Mouse (Mus musculus): ENCODE data around the gene Nox1. TPM values are rescaled to one million over a fixed set of nuclear protein-coding genes. Genes with fewer than 3 reads are reported as not detected.

Gene Nox1
- total RNA-seq, 2 experiments from 2014 or later: not detected

DNA sequence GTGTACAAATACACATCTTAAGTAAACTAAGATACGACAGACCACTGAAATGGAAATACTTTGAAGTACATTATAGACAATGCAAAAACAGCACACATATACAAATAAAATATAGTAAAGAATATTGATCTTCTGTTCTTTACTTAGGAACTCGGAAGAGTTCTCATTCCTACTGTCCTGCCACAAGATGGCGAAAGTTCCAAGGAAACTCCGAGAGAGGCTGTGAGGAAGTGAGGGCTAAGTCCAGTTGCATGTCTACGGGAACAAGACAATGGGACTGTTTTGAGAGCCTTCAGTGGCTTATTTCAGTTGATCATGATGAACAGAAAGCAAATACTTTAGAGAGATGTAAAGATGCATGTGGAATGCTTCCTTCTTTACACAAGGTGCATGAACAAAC lies 89.5 kb downstream of the Nox1 start:
- peak; percentile 14 to 19 for DNase-seq

DNA sequence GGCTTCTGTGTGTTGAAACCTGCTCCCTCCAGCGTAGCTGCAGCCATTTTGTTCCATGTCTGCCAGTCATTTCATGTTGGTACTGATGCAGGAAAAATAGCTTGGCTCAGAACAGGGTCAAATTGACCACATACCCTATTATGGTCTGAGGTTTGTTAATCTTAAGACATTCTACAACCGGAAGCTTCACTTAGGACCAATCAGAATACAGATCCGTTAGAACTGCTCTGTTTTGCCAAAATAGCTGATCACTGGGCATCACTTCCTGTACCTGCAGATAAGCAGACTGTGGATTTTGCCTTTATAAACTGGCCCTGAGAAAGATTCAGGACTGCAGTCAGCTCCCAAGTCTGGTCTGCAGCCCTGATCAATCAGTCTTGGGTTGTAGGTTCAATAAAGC lies 93.2 kb downstream of the Nox1 start:
- no peak for DNase-seq
- intact Hi-C loops (cut with DNase I): no loop called here

More for the DNA sequence above, 89.5 kb downstream of the Nox1 start:
- intact Hi-C loops (cut with DNase I): loop anchor here (5.0 to 10.0 kb wide), 2 partner anchors 185 to 223 kb away; no protein-coding TSS in a partner anchor

DNA sequence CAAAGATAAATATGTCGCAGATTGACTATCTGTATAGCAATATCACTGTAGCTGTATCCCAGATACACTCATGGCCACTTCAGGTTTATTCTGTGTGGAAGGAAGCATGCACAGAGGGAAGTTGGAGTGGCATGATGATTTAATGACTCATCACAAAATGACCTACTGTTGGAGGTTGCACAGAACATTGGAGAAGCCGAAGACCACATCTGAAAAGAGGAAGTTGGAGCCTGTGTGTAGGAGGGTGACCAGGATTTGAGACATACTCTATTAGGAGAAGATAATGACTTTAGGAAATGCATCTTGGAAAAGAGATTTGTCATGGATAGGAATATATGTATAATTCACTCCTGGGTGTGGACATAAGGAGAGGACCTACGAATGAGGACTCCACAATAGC lies 105.3 kb downstream of the Nox1 start:
- DNase-seq: no peak
- intact Hi-C loops (cut with DNase I): no loop called here

DNA sequence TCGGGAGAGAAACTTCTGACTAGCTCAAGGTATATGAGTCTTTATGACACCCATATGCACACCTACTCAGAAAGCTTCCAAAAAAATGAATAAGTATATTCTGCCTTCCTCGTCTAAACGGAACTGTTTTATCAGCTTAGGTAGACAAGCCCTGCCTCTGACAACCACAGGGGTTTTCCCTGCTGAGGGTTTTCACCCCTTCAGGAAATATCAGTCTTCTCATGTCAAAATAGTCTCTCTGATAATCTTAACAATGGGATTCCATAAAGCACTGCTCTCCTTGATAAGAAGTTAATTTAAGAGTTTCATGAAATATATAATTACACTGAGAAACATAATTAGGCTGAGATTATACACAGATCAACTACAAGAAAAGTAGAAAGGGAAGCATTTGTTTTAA lies 110.0 kb downstream of the Nox1 start:
- no peak for DNase-seq
- intact Hi-C loops (cut with DNase I): no loop called here

DNA sequence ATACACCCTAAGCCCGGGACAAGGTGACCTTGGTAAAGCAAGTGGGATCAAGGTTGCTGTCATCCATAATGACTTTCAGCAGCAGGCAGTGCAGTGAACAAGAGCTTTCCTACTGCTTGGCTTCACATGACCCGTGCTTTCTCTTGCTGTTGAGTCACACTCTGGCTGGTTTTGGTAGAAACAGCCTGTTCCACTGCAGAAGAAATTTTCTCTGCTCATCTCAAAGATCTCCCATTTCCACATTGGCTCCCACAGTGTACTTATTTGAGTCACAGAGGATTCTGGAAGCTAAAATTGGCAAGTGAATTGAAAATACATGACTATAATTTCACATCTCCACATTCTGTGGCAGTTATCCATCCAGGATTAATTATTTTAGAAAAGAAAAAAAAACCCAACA lies 119.1 kb downstream of the Nox1 start:
- DNase-seq: no peak
- intact Hi-C loops (cut with DNase I): no loop called here

DNA sequence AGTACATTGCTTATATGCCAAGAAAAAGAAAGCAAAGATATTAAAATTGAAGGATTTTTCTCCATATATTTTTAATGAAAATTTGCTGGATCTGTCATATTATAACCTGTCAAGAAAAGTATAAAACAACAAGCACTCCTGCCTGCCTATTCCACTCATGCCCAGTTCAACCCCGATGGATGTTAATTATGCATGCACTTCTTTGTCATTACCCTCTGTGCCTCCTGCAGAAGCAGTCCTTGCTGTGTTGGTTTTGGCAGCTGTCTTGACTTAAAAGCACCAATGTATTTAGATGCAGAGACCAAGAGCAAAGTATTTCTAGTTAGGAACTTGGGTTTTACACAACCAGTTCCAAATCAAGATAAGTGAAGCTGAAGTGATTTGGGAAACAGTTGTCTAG lies 136.3 kb downstream of the Nox1 start:
- intact Hi-C loops (cut with DNase I): no loop called here
- no peak for DNase-seq

DNA sequence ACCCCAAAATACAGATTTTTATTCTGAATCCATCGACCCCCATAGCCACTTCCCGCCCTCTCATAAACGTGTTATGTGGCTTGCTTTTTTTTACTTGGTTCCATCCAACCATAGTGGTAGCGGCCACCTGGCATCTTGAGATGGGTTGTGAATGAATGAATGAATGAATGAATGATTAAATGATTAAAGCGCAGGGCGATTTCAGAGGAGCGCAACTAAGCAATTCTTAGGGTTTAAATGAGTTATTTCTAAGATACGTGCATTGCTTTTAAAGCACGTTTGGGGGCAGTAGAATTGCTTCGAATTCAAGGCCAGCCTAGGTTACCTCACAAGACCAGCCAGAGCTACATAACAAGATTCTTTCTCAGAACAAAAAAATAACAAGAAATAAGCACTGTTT lies 162.0 kb downstream of the Nox1 start:
- peak in 1 of 2 experiments; percentile 2 for DNase-seq
- intact Hi-C loops (cut with DNase I): loop anchor here (2.0 to 10.0 kb wide), 2 partner anchors 41 to 255 kb away; no protein-coding TSS in a partner anchor

DNA sequence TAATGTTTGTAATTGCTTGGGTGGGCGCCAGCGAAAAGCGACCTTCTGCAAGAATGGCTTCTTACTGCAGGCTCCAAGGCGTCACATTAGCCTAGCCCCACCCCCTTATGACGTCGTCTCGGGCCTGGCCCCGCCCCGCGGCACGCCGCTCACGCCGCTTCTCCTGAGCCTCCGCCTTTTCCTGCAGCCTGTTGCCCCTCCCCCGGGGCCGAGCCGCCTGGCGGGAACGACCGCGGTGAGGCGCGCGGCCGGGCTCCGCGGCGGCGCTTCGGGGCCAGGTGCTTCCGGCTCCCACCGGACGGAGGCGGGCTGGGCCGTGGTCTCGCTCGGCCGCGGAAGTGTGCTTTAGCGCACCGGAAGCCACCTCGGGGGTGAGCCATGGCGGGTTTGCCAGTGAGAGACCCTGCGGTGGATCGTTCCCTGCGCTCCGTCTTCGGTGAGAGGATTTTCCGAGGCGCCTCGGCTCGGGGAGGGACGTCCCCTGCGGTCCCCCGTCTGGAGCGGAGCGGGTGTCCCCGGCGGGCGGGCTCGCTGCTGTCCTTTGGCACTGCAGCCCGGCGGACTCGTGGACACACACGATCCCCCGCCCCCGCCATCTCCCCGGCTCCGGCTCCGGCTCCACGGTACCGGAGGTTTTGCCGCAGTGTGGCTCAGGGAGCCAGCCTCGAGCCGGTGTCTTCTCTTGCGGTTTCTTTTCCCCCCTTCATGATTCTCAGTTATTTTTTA lies 162.6 kb downstream of the Nox1 start, which contains the start of gene Cstf2:
Gene Cstf2 (plus strand): TSS at position 201 of the 726 bp plus-strand sequence.
- intact Hi-C loops (cut with DNase I): no loop called here
- DNase-seq: peak; percentile 95

DNA sequence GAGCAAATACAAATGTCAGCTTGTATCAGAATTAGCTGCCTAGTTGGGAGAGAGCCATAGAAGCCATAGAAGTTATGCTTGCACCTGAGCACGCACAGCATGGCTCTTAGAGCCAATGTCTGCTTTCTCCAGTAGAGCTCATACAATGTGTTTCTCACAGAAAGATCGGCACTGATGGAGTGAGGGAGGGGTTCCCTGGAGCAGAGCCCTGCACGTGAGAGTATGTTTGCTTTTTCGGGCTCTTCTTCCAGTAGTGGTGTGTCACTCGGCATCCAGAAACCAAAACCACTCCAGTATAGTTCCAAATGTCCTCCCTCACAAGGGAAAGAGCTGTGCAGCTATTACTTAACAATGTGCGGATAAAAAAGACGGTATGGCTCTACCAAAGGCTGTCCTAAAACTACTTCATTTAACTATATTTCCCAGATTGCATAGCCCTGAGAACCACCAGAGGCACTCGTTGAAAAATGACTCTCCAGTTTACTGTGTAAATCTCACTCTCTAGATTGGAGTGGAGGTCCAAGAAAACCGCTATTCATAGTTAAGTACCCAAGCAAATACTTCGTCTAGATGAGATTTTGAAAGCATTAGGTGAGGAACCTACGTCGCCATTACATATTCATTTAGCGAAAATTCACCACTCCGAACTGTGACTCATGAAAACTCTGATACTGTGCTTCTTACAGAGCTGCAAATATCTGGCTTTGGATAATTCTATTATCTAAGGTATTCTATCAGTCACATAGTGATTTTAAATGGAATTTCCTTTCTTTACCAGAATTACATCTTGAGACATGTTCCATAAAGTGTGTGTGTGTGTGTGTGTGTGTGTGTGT lies 163.5 kb downstream of the Nox1 start:
- peak in 1 of 2 experiments; percentile 1 for DNase-seq
- intact Hi-C loops (cut with DNase I): no loop called here

DNA sequence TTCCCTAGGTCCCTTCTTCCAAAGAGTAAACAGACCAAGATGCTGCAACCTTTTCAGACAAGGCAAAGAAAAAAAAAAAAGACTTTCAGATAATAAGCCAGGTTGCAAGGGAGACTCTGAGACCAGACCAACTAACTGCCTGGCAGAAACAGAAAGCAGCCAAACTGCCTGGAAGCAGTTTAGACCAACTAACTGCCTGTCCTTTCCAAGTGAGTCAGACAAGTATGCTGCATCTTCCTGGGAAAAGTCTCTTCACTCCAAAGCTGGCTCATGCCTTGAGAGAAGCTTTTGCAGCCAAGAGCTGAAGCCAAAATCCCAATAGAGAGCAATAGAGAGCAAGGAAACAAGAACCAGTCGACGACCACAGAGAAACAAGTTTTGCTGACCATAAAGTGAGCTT lies 164.9 kb downstream of the Nox1 start:
- DNase-seq: peak; percentile 12 to 14
- intact Hi-C loops (cut with DNase I): no loop called here

DNA sequence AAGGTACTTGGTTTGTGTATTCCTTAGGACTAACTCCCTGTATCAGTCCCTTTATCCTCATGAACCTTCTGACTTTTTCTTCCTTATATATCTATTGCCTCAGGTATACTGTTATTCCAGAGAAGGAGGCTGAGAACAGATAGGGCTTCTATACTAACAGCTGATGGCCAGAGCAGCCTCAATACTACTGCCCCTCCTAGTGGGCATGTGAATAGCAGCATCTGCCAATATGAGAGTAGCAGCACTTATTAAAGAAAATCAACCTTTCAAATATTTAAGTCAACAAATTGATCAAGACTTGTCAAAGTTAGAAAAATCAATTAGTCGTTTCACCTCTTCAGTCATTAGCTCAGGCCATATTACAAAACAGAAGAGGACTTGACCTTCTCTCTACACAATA lies 172.8 kb downstream of the Nox1 start:
- intact Hi-C loops (cut with DNase I): no loop called here
- DNase-seq: no peak

Small RNA genes within 50 kb of the gene (microRNA-seq; reads per million reads assigned to microRNA genes)
- 0 to 0.24 reads per million in 2 experiments for gene Mir3112

Other genes starting within 250 kb of the Nox1 start
- gene Sytl4, start 240.1 kb downstream of the Nox1 start, total RNA-seq (2021): 1 to 10 TPM; 2.4 to 2.5 TPM
- gene Cstf2, start 162.8 kb downstream of the Nox1 start, total RNA-seq (2021): 10 to 100 TPM; 20.4 to 22.0 TPM
- 1 to 10 TPM in 1 of 2 experiments, under 1 TPM in 1; 0.77 to 1.4 TPM for gene Xkrx, start 59.9 kb downstream of the Nox1 start, total RNA-seq (2021)
- gene Arl13a, start 34.5 kb downstream of the Nox1 start, total RNA-seq (2021): not detected
- 10 to 100 TPM; 50.1 to 51.1 TPM for gene Trmt2b, start 55.0 kb upstream of the Nox1 start, total RNA-seq (2021)
- gene Tmem35a, start 73.3 kb upstream of the Nox1 start, total RNA-seq (2021): 10 to 100 TPM; 11.7 to 12.6 TPM
- 1 to 10 TPM; 4.5 to 6.3 TPM for gene Cenpi, start 86.1 kb upstream of the Nox1 start, total RNA-seq (2021)
- gene Drp2, start 182.6 kb upstream of the Nox1 start, total RNA-seq (2021): under 1 TPM; 0.37 to 0.67 TPM

Measured in heart, postnatal 10 days (tissue).